Mouse (Mus musculus): ENCODE data around the gene Med16. TPM values are rescaled to one million over a fixed set of nuclear protein-coding genes. Genes with fewer than 3 reads are reported as not detected.
A peak's percentile ranks its signal among the peaks of the same experiment; 100 is the strongest.

The Med16 gene
- 12.1 and 14.4 TPM in 2 replicates for total RNA-seq (2012; rRNA removed)
- total RNA-seq (2014; rRNA removed) = 8.7 and 10.2 TPM in 2 replicates
- polyA plus RNA-seq (2012; ENCODE audit: insufficient read length, low read depth) = 20.7 and 22.8 TPM in 2 replicates

DNA sequence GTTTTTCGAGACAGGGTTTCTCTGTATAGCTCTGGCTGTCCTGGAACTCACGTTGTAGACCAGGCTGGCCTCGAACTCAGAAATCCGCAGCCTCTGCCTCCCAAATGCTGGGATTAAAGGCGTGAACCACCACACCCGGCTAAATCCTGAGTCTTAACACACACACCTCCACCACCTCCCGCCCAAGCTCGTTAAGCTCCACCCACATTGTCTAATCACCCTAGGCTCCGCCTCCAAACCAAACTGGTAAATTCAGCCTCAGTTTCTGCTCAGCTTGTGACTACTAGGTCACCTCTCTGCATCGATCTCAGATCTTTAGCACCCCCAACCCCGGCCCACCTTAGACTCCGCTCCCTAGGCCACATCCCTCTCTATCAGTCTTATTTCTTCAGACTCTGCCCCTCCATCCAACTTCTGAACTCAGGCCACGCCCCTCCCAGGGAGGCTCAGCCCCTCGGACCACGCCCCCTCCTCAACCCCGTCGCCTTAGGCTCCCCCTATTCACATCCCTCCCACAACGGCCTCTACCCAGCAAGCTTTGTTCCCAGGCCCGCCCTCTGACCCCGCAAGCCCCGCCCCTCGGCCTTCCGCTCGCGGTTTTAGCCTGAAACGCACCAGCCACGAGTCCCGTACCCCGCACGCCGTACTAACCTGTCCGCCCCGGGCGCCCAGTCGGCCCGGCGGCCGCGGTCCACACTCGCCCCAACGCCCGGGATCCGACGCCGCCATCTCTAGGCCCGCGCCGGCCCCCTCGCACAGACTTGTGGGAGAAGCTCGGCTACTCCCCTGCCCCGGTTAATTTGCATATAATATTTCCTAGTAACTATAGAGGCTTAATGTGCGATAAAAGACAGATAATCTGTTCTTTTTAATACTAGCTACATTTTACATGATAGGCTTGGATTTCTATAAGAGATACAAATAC is at the start of gene Med16:
Med16 (minus strand) TSS at position 757 of the 925 bp plus-strand sequence.
- DNase-seq (ENCODE audit: extremely low read depth) = peak; percentile 95
- no peak for TF ChIP-seq PAX5 (IDR thresholded peaks at IDR 0.05; ENCODE audit: low read length)
- TF ChIP-seq MAFK (IDR thresholded peaks at IDR 0.05; ENCODE audit: insufficient replicate concordance, low read length) = no peak
- no peak for TF ChIP-seq POLR2AphosphoS2 (IDR thresholded peaks at IDR 0.05; ENCODE audit: low read depth, low read length)
- TF ChIP-seq CTCF (conservative IDR thresholded peaks at IDR 0.05 in 1 of 2, IDR thresholded peaks at IDR 0.05 in 1 of 2; ENCODE audit: low read depth in 2 of 2, low read length in 2 of 2) = no peak
- no peak for TF ChIP-seq ZKSCAN1 (IDR thresholded peaks at IDR 0.05; ENCODE audit: borderline replicate concordance, low read depth, low read length)
- TF ChIP-seq MYC (IDR thresholded peaks at IDR 0.05; ENCODE audit: low read depth, low read length) = no peak
- no peak for TF ChIP-seq CHD1 (IDR thresholded peaks at IDR 0.05; ENCODE audit: low read depth, low read length)
- peak; percentile 62; the same call in 1 of the 2 replicates for TF ChIP-seq TBP (conservative IDR thresholded peaks at IDR 0.05; ENCODE audit: low read depth, low read length)
- TF ChIP-seq MAZ (IDR thresholded peaks at IDR 0.05; ENCODE audit: low read depth, low read length) = peak; percentile 80; the same call in 1 of the 2 replicates
- TF ChIP-seq JUN (IDR thresholded peaks at IDR 0.05; ENCODE audit: insufficient read depth, low read depth, low read length) = no peak; the same call in 1 of the 2 replicates
- 0 out of 2 replicates have a peak, but pooled peaks have one; percentile 33 for TF ChIP-seq TCF12 (IDR thresholded peaks at IDR 0.05; ENCODE audit: low read depth, low read length)
- TF ChIP-seq MXI1 (IDR thresholded peaks at IDR 0.05; ENCODE audit: low read depth, low read length) = no peak
- no peak for TF ChIP-seq SMC3 (IDR thresholded peaks at IDR 0.05; ENCODE audit: low read depth, low read length)
- TF ChIP-seq UBTF (IDR thresholded peaks at IDR 0.05; ENCODE audit: low read depth, low read length) = no peak
- peak; percentile 71; the same call in 1 of the 2 replicates for TF ChIP-seq KAT2A (IDR thresholded peaks at IDR 0.05; ENCODE audit: insufficient replicate concordance, low read length)
- TF ChIP-seq EP300 (IDR thresholded peaks at IDR 0.05; ENCODE audit: low read length) = no peak
- TF ChIP-seq ELF1 (IDR thresholded peaks at IDR 0.05; ENCODE audit: low read depth, low read length) = no peak
- TF ChIP-seq ZNF384 (IDR thresholded peaks at IDR 0.05; ENCODE audit: low read depth, low read length) = 0 out of 2 replicates have a peak, but pooled peaks have one; percentile 18
- no peak for TF ChIP-seq MEF2A (IDR thresholded peaks at IDR 0.05; ENCODE audit: borderline replicate concordance, low read depth, low read length)
- TF ChIP-seq RAD21 (IDR thresholded peaks at IDR 0.05; ENCODE audit: low read depth, low read length) = no peak
- TF ChIP-seq NELFE (IDR thresholded peaks at IDR 0.05; ENCODE audit: low read depth, low read length) = peak; percentile 68
- no peak for TF ChIP-seq JUND (conservative IDR thresholded peaks at IDR 0.05; ENCODE audit: low read depth, low read length)
- TF ChIP-seq RCOR1 (conservative IDR thresholded peaks at IDR 0.05; ENCODE audit: low read depth, low read length) = no peak
- TF ChIP-seq BHLHE40 (IDR thresholded peaks at IDR 0.05; ENCODE audit: low read depth, low read length) = no peak
- TF ChIP-seq POLR2A (IDR thresholded peaks at IDR 0.05; ENCODE audit: low read depth, low read length) = peak; percentile 74
- TF ChIP-seq SIN3A (IDR thresholded peaks at IDR 0.05; ENCODE audit: low read length) = no peak
- TF ChIP-seq NRF1 (IDR thresholded peaks at IDR 0.05; ENCODE audit: low read depth, low read length) = no peak
- TF ChIP-seq USF1 (IDR thresholded peaks at IDR 0.05; ENCODE audit: low read depth, low read length) = no peak
- TF ChIP-seq IRF4 (IDR thresholded peaks at IDR 0.05; ENCODE audit: low read depth, low read length) = no peak
- no peak for TF ChIP-seq GABPA (IDR thresholded peaks at IDR 0.05; ENCODE audit: insufficient replicate concordance, low read depth, low read length)
- TF ChIP-seq HCFC1 (IDR thresholded peaks at IDR 0.05; ENCODE audit: low read depth, low read length) = peak; percentile 80
- TF ChIP-seq MAX (IDR thresholded peaks at IDR 0.05; ENCODE audit: low read length) = no peak
- no peak for TF ChIP-seq ZC3H11A (IDR thresholded peaks at IDR 0.05; ENCODE audit: low read depth, low read length)
- peak; percentile 72 for TF ChIP-seq CHD2 (IDR thresholded peaks at IDR 0.05; ENCODE audit: low read length)
- TF ChIP-seq USF2 (conservative IDR thresholded peaks at IDR 0.05; ENCODE audit: low read depth, low read length) = no peak
- no peak for TF ChIP-seq ZMIZ1 (IDR thresholded peaks at IDR 0.05; ENCODE audit: low read depth, low read length)
- no peak for TF ChIP-seq E2F4 (IDR thresholded peaks at IDR 0.05; ENCODE audit: insufficient replicate concordance, low read depth, low read length)
- TF ChIP-seq ETS1 (conservative IDR thresholded peaks at IDR 0.05; ENCODE audit: low read depth, low read length) = no peak
- in situ Hi-C loops (cut with MboI; ENCODE audit: low pct_ligation_motif_present, low pct_unique_long_range_greater_than_20kb, low sequenced_read_pairs) = no loop called here
- Histone ChIP-seq H3K9ac (ENCODE audit: insufficient read depth, low read depth) (peak within 1 kb of the TSS; percentile 97), H3K27me3 (replicated peaks) (no peaks in the 10 kb centered on the region), H3K9me3 (replicated peaks; ENCODE audit: low read length) (peaks cover 5% of the 10 kb centered on the region), H3K4me1 (ENCODE audit: control insufficient read depth in 1 of 2, insufficient read depth in 2 of 2) (peaks cover 7 to 15% of the 10 kb centered on the region in 2 experiments), H3K27ac (ENCODE audit: insufficient read depth, low read depth) (peak within 1 kb of the TSS; percentile 85), H3K79me2 (replicated peaks; ENCODE audit: control insufficient read depth, extremely low read depth, insufficient read depth, poor library complexity, severe bottlenecking) (no peaks in the 10 kb centered on the region), H3K4me2 (ENCODE audit: insufficient read depth, low read depth, poor library complexity, severe bottlenecking) (peak within 1 kb of the TSS; percentile 17; the same call in 1 of the 2 replicates), H3K36me3 (replicated peaks in 1 of 2; ENCODE audit: control insufficient read depth in 1 of 2, insufficient read depth in 1 of 2, low read length in 1 of 2) (peaks cover 23 to 70% of the 10 kb centered on the region in 2 experiments), H3K4me3 (replicated peaks in 1 of 3; ENCODE audit: low read depth in 2 of 3, low read length in 2 of 3, poor library complexity in 1 of 3) (peak within 1 kb of the TSS; percentile 68 to 86 (median 78))
- dilution Hi-C loops (cut with MboI; ENCODE audit: extremely low pct_ligation_motif_present, extremely low pct_unique_long_range_greater_than_20kb, low sequenced_read_pairs) = no loop called here
